ENCODE assay signal across 22 mouse cellular contexts in the genomic region with DNA sequence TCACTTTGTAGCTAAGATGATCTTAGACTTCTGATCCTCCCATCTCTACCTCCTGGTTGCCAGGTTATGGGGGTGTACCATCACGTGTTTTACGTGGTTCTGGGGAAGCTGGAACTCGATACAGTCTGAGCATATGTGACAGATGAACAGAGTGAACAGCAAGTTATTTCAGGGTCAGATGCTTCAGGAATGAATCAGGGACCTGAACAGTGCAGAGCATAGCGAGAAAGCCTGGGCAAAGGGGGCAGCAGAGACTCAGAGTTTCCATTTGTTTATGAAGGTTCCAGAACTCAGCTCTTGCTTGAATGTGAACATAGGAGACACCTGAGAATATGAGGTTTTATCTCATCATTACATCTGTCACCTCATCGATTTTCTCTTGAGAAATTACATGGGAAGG.
"Had no signal": no experiment of that assay in that cellular context is flagged by ENCODE, and none has a peak within 500 bp of the region (broad histone marks: within the 10 kb centered on the region; RNA-seq: fewer than 3 reads in every experiment).

No protein-coding gene starts in this region.

- H3K4me3 ChIP-seq: limb, embryonic 12.5 days; limb, embryonic 15.5 days; lung, embryonic 15.5 days; megakaryocyte, embryonic 14.5 days; midbrain, embryonic 10.5 days; midbrain, embryonic 13.5 days; myocyte; neural tube, embryonic 13.5 days; stomach, embryonic 15.5 days had no signal

- H3K4me1 ChIP-seq: limb, embryonic 12.5 days; limb, embryonic 15.5 days; lung, embryonic 15.5 days; megakaryocyte, embryonic 14.5 days; stomach, embryonic 15.5 days had no signal

- H3K27ac ChIP-seq: kidney, postnatal 0 days; limb, embryonic 12.5 days; limb, embryonic 15.5 days; liver, embryonic 14.5 days; lung, embryonic 15.5 days; midbrain, embryonic 10.5 days; midbrain, embryonic 13.5 days; neural tube, embryonic 13.5 days; stomach, embryonic 15.5 days had no signal

- DNase-seq: kidney, adult 2 months; kidney, postnatal 25 days; left cerebral cortex, postnatal 4 days; liver, postnatal 0 days; lung, postnatal 10 days; lung, postnatal 36 days; retina, postnatal 1 day; right cerebral cortex, postnatal 25 days; spleen, adult 18-20 months; thymus, postnatal 25 days had no signal

- H3K27me3 ChIP-seq: limb, embryonic 12.5 days; limb, embryonic 15.5 days; lung, embryonic 15.5 days; megakaryocyte, embryonic 14.5 days; midbrain, embryonic 13.5 days; neural tube, embryonic 13.5 days; stomach, embryonic 15.5 days had no signal

- ATAC-seq: liver, postnatal 0 days; midbrain, embryonic 13.5 days; midbrain, embryonic 16.5 days had no signal
